Mouse (Mus musculus): ENCODE data around the gene Ankrd33.

GRCm38 (mm10) chr15:101088291-101088690 is 27.3 kb upstream of the Ankrd33 start:
- TF ChIP-seq CTCF (IDR thresholded peaks at IDR 0.05; ENCODE audit: low read depth) (no peak), EP300 (IDR thresholded peaks at IDR 0.05; ENCODE audit: low read depth) (no peak)

All from liver, postnatal 0 days (tissue).